Mouse (Mus musculus) R1 (cell line): ENCODE measurements around the gene Ces4a.
A peak's percentile ranks its signal among the peaks of the same experiment; 100 is the strongest.
"Not testable (repeated sequence)": the region's sequence is repeated elsewhere in the genome, so short reads cannot be mapped to it uniquely, and the experiment has no call there.

Source experiments
- DNase-seq: peaks from one replicate; pipeline ENCODE4 v3.0.0-alpha.2; 2018; ENCODE audit warnings: low read depth, low spot score

Gene Ces4a

GRCm38 (mm10) chr8:105131509-105131908 lies at the start of gene Ces4a:
Gene Ces4a, plus strand, starts transcription at chr8:105131800.
- no peak for DNase-seq

GRCm38 (mm10) chr8:105083449-105084050 lies 48.0 kb upstream of the Ces4a start, which contains the start of gene Ces3b:
Gene Ces3b, plus strand, starts transcription at chr8:105083753.
- DNase-seq = no peak

GRCm38 (mm10) chr8:105088166-105088565 lies 43.4 kb upstream of the Ces4a start:
- not testable (repeated sequence) for DNase-seq

GRCm38 (mm10) chr8:105088581-105088980 lies 43.0 kb upstream of the Ces4a start:
- no peak for DNase-seq

GRCm38 (mm10) chr8:105093992-105094391 lies 37.6 kb upstream of the Ces4a start:
- no peak for DNase-seq

GRCm38 (mm10) chr8:105102101-105102785 lies 29.4 kb upstream of the Ces4a start:
- peak; percentile 87 for DNase-seq

GRCm38 (mm10) chr8:105103701-105104100 lies 27.9 kb upstream of the Ces4a start:
- not testable (repeated sequence) for DNase-seq

GRCm38 (mm10) chr8:105104220-105104619 lies 27.4 kb upstream of the Ces4a start:
- DNase-seq = no peak

- DNase-seq = no peak
These were observed 1.7 kb upstream of the Ces4a start for GRCm38 (mm10) chr8:105129864-105130263.

- peak; percentile 84 for DNase-seq
These were observed 6.8 kb downstream of the Ces4a start for GRCm38 (mm10) chr8:105138423-105138822.

GRCm38 (mm10) chr8:105142395-105142794 lies 10.8 kb downstream of the Ces4a start:
- peak; percentile 48 for DNase-seq

- DNase-seq = peak; percentile 53
These were observed 20.1 kb downstream of the Ces4a start for GRCm38 (mm10) chr8:105151654-105152053.

GRCm38 (mm10) chr8:105152623-105153398 lies 21.2 kb downstream of the Ces4a start:
- DNase-seq = peak; percentile 79

GRCm38 (mm10) chr8:105154316-105154715 lies 22.7 kb downstream of the Ces4a start:
- no peak for DNase-seq

GRCm38 (mm10) chr8:105155091-105155745 lies 23.6 kb downstream of the Ces4a start:
- DNase-seq = no peak

GRCm38 (mm10) chr8:105157555-105157954 lies 26.0 kb downstream of the Ces4a start:
- peak; percentile 75 for DNase-seq

- DNase-seq = peak; percentile 56
These were observed 26.5 kb downstream of the Ces4a start for GRCm38 (mm10) chr8:105158084-105158483.

- no peak for DNase-seq
These were observed 29.6 kb downstream of the Ces4a start for GRCm38 (mm10) chr8:105161121-105161652.

- DNase-seq = peak; percentile 25
These were observed 32.8 kb downstream of the Ces4a start for GRCm38 (mm10) chr8:105164272-105164902.

GRCm38 (mm10) chr8:105165191-105165590 lies 33.6 kb downstream of the Ces4a start:
- no peak for DNase-seq

- no peak for DNase-seq
These were observed 35.5 kb downstream of the Ces4a start for GRCm38 (mm10) chr8:105167116-105167515.
